Mouse (Mus musculus) layer of hippocampus, adult 18-20 months (tissue): Measurements from ENCODE around the gene Tmco3. TPM values are rescaled to one million over a fixed set of nuclear protein-coding genes. Genes with fewer than 3 reads are reported as not detected.
A peak's percentile ranks its signal among the peaks of the same experiment; 100 is the strongest.
"Not testable (repeated sequence)": the region's sequence is repeated elsewhere in the genome, so short reads cannot be mapped to it uniquely, and the experiment has no call there.

Experiments
- DNase-seq, 2 experiments: peaks; one replicate each; pipeline ENCODE4 v3.0.0; 2022; ENCODE audit warnings: low spot score in 2 of 2
- total RNA-seq, 2 experiments: library from RNA; stranded (reverse); gene quantifications; 2 replicates each; pipeline ENCODE4 v1.2.3; 2021

The Tmco3 gene
- total RNA-seq, 2 experiments from 2014 or later = 44.3 to 47.1 TPM

DNA sequence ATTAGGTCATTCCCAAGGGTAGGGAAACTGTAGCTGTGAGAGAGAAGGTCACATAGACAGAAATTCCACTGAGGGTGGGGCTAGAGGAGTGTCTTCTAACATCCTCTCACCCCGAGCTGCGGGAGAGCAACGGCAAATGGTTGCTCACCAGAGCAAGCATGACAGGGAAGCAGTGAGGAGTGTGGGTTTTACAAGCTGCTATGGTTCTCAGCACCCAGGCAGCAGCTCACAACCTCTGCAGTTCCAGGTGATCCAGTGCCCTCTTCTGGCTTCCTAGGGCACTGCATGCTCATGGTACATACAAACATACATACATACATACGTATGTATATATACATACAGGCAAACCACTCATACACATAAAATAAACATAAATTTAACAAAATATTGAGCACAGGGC, 17.9 kb downstream of the Tmco3 start:
- DNase-seq = no peak

DNA sequence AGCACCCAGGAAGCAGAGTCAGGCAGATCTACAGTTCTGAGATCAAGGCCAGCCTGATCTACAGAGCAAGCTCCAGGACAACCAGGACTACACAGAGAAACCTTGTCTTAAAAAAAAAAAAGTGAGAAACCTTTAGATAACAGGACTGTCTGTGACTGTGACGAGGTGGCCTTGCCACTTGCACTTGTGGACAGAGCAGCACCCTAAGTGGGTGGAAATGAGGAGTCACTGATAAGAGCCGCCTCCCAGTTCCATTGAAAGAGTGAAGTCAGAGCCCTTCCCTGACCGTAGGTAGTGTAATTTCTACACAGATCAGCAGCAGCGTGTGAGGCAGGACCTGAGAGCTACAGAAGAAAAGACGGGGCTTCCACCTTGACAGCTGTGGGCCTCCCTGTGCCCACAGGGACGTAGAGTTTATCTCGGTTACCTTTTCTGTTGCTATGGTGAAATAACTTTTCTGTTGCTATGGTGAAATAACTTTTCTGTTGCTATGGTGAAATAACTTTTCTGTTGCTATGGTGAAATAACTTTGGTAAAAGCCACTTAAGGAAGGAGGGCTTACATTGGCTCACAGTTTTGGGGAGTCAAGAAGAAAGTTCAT, 18.4 kb downstream of the Tmco3 start:
- DNase-seq = no peak

DNA sequence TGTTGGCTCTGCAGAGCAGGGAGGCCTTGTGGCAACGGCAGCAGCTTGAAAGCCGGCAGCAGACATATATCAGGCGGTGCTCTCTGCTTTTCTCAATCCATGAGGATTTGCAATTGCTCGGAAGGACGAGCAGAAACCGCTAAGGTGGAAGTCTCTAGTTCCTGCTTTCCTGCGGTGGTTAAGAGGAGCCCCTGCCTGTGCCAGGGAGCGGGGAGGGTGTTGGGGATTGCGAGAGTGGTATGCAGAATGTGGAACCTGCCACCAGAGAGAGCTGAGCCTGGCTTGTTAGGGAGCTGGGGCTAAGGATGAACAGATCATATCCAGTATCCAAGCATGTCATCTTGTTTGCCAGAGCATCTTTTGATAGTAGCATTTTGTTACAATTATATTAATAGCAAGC, 18.9 kb downstream of the Tmco3 start:
- no peak for DNase-seq

DNA sequence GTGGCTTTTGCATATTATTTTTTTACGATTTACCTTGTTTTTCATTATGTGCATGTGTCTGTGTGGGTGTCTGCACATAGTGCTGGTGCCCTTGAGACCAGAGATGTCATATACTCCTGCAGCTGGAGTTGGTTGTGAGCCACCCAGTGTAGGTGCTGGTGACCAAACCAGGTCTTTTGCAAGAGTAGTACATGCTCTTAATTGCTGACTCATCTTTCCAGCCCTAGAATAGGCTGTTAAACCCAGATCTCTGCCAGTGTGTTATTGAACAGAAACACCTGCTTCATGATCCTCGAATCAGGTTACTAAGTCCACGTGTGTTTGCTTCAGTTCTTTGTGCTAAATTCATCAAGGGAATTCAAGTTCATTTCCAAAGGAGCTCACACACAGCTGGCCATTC, 26.9 kb downstream of the Tmco3 start:
- DNase-seq = no peak

DNA sequence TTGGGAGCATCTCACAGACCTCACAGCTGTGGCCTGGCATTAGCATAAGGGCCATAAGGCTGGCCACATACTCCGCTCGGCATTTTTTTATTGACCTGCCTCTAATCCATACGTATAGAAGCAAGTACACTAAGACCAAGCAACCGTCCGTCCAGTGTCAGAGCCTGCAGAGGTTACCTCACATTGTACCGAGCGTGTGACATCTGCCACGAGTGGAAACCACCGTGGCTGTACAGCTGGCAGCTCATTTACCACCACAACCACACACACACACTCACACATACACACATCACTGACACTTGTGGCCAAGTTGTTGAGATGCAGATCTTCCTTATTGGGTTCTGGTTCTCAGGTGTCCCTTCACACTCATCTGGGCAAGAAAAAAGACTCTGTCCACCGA, 28.7 kb downstream of the Tmco3 start:
- no peak for DNase-seq

DNA sequence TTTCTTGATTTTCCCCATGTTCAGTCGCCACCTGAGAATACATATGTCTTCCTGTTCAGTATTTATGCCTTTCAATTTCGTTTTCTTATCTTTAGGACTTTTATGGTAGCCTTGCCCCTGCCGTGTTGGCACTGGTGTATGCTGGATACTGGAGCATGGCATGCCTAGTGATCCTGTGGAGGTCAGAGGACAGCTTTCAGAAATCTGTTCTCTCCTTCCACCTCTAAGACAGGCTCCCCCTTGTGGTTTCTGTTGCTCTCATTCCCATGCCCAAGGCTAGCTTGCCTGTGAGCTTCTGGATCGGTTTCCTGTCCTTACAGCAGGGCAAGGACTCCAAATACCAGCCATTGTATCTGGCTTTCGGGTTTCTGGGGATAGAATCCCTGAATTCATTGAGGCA, 38.6 kb downstream of the Tmco3 start:
- DNase-seq = no peak

DNA sequence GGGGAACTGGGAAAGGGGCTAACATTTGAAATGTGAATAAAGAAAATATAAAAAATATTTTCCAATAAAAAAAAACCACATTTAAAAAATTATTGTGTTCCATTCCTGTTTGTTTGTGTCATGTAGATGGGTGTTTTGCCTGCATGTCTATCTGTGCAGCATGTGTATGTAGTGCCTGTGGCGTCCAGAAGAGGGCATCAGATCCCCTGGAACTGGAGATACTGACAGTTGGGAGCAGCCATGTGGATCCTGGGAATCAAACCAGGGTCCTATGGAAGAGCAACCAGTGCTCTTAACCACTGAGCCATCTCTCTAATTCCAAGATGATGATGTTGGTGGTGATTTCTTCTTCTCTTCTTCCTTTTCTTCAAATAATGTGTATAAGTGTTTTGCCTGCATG, 46.7 kb downstream of the Tmco3 start:
- no peak for DNase-seq

DNA sequence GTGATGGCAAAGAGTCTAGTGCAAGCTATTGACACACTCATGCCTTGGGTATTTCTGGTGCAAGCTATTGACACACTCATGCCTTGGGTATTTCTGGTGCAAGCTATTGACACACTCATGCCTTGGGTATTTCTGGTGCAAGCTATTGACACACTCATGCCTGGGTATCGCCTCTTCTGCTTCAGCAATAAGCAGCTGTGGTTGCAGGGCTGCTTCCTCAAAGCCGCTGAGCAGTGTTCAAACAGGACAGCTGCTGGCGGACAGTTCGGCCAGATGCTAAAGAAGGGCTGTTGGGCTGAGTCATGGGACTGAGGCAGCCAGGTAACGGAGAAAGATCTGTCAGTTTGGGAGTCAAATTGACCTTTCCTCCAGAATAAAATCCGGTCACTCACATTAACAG, 49.3 kb downstream of the Tmco3 start:
- DNase-seq = not testable (repeated sequence)

DNA sequence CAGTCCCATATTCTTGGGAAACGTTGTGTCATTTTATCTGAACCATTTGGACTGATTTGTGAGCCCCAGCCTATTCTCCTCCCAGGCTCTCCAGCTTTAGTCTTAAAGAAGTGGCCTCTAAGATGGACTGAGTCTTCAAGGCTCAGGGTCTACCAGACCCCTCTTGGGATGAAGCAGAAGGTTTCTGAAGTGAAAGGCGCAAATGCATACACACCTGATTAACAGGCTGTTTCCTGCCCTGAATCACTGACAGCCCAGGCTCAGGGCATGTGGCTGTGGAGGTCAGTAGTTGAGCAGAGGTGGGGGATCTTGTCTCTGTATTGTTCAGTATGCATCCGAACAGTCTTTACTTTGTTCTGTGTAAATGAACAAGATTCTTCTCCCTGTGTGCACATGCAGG, 49.7 kb downstream of the Tmco3 start:
- no peak for DNase-seq

DNA sequence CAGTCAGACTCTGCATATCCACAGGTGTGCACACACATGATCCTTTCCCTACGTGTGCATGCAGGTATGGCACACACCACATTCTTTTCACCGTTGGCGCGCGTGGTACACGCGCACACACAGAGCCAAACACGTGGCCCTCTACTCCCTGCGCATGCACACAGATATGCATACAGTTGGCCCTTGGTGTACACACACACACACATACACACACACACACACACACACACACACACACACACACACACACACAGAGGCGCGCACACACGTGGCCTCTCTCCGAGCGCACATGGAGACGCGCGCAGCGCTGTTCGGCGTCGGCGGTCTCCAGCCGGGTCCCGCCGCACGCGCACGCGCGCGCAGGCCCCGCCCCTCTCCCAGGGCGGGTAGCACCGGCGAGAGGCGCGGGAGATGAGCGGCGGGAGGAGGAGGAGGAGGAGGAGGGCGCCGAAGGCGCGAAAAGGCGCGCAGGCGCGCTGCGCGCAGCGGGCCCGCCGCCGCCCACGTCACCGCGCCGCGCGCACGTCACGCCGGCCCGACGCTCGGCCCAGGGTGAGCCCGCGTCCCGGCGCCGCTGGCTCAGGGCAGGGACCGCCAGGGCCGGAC, 50.4 kb downstream of the Tmco3 start, which contains the start of gene Tfdp1:
TSS of gene Tfdp1 (plus strand) at position 497 of the 606 bp plus-strand sequence.
- DNase-seq = peak; percentile 77 to 79

DNA sequence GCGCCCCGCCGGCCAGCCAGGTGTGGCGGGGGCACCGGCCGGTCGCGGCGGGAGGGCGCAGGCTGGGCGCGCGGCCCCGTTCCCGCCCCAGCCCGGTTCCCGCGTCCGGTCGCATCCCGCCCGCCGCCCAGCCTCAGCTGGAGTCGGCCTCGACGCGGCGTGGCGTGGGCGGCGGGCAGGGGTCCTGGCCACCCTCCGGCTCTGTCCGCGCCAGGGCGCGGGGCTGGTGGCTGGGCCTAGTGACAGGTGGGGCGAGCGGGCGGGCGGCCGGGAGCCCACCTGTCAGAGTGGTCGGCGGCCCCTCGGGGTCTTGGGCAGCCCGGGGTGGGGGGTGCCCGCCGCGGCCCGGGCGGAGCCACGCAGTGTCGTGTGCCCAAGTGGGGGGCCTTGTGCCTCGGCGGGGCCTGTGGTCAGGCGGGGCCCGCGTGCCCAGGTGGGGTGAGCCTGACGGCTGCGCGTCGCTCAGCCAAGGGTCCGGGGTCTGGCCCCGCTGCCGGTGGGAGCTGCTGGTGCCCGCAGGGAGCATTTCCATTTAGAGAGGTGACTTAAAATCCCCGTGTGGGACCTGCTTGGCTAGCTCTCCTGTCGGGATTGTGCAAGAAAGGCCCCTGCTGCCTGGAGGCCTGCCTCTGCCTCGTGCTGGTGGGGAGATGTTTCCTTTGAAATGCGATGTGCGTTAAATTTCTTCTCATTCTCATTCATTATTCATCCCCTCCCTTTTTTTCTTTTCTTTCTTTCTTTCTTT, 51.1 kb downstream of the Tmco3 start:
- no peak for DNase-seq

DNA sequence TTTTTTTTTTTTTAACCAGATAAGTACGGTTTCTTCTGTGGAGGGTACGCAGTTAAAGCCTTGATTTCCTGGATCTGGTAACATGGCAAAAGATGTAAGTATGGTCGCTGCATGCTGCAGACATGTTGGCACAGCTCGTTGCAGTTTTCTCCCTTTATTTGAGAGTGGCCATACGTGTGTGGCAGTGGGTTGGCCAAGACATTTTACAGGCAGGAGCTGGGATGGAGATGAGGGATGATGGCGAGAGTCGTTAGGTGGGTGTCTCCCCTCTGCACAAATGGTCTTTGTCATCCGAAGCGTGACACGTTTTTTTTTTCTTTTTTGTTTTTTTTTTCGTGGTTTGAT, 51.6 kb downstream of the Tmco3 start:
- DNase-seq = no peak

DNA sequence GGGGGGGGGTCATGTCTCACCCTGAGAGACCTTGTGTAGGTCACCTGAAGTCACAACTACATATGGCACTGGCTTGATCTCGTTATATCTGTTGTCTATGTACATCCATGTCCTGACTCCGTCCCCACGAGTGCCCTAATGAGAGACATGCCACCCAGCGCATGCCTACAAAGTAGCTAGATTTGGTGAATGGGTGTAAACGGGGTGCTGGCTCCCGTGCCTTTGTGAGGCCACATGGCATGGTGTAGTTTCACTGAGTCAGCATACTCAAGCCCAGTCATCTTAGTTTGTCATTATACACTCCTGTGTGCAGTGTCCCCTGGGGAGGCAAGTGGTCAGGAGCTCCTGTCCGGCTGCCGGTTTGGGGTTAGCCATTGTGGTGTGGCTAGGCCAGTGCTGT, 52.7 kb downstream of the Tmco3 start:
- no peak for DNase-seq

DNA sequence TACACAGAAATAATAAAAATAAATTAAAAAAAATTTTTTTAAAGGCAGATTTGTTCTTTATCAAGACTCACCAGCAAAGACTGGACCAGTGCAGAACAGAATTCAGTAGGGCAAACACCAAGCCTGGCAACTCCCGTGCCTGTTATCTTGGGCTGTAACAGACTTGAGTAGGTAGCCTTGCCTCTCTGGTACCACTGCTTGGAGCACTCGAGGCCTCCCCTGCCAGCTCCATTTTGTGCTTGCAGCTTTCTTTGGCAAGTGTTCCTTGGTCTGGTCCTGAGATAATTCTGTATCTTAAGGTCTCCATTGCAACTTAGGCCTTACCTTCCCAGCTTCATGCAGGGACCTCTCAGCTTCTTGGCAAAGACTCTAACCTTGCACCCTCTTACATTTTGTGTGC, 54.4 kb downstream of the Tmco3 start:
- no peak for DNase-seq

DNA sequence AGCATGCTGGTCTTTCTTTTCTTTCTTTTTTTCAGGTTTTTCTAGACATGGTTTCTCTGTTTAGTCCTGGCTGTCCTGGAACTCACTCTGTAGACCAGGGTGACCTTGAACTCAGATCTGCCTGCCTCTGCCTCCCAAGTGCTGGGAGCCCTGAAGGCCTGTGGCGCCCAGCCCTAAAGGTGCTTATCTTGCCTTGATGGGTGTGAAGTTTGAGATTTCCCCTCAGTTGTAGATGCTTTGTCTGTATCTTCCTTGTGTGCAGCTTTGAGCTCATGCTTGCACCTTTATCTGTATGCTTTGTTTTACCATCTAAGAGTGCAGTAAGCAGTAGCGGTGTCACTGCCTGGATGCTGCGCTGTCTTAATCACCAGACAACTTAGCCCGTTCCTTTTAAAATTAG, 55.1 kb downstream of the Tmco3 start:
- no peak for DNase-seq

DNA sequence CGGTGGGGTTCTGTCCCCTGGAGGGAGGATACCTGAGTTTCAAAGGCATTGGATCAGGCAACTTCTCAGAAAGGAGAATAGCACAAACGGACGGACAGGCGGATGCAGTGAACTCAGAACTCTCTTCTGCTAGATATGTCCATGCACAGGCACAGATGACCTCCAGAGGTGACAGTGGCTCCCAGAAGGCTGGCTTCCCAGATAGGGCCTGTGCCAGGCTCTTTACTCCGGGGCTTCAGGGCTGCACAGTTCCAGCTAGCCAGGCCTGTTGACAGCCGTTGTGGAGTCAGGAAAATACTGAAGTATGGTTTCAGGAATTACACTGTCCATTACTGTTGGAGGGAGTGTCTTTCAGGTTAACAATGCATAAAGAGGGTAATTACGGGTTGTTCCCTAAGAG, 62.1 kb downstream of the Tmco3 start:
- no peak for DNase-seq

DNA sequence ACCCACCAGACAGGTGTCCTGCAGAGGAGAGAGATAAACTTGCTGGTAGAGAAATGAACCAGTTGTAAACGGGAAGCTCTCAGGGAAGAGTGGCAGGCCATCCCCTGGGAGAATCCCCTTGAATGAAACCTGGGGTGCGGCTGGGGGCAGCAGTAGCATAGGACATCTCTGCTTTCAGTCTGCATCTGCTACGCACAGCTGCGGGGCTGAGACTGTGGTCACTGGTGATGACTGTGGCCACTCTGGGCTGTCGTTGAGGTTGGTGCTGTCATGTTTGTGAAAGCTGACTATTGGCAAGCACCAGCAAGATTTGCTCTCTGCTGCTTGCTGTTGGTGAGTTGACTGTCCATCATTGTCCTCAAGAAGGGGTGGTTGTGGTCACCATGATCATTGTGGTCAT, 63.6 kb downstream of the Tmco3 start:
- DNase-seq = no peak

DNA sequence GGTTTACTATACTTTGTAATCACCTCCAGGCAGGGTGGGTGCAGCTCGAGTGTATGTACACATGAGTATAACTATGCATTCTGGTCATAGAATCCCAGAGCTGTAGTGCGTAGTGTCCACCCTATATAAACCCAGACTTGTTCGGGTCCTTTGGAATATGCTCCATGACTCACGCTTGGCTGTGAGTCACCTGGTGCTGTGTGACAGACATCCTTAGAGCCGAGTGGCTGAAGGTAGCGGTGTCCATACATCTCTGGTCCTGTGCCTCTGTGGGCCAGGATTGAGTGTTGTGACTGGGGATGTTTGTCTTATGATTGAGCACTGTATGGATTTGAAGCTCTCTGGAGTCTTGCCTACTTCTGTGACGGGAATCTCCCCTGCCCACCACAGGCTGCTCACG, 64.6 kb downstream of the Tmco3 start:
- no peak for DNase-seq

DNA sequence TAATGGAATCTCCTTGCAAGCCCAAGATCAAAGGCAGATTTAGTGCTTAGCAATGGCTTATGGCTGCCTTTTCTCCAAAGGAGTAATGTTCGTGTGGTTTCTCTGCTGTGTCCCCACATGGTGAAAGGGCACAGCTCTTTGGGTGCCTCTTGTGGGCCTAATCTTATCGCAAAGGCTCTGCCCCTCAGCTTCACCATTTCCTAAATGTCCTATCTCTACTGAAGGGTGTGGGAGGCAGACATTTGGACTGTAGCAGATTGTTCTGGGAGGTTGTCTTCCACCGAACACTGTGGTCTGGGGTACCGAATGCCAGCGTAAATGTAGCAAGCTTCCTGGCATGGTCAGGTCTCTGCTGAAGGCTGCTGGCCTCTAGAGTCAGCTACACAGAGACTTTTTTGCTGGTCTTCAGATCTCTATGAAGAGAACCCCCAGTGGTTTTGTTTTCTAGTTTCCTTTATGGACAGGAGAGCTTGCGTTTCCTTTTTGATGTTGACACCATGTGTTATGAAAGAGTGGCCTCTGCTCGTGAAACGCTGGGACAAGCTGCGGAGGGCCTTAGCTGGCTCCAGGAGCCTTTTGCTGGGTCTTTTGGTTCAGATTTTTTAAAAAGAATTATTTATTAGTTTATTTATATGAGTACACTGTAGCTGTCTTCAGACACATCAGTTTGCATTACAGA, 65.3 kb downstream of the Tmco3 start:
- peak in 1 of 2 experiments; percentile 35 for DNase-seq

DNA sequence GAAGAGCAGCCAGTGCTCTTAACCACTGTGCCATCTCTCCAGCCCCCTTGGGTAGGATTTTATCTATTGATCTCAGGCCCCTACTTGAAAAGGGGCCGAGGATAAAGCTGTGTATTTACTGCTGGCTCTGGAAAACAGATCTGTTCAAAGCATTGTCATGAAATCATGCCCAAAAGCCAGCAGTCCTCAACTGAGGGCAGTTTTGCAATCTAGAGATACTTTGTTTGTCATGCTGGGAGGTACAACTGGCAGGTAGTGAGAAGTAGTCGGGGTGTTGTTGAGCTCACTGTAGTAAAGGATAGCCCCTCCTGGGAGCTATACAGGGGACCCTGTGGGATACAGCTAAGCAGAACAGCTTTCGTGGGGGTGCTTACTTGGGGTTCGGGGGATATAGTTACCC, 65.9 kb downstream of the Tmco3 start:
- DNase-seq = no peak

DNA sequence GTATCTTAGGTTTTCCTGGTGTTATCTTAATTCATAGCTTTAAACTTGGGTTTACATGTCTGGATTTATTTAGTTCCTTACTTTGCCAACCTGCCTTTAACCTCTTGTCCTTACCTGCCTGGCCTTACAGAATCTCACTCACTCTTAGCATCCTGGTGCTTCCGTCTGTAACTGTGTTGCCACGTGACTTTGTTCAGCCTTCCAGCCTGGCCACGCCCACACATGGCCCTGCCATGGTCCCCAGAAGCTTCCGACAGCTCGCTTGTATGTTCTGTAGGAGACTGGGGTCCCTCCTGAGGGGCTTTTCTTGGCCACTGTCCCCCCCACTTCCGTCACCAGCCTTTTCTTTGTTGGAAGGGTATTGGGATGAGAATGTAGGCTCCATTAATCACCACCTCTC, 68.2 kb downstream of the Tmco3 start:
- no peak for DNase-seq

DNA sequence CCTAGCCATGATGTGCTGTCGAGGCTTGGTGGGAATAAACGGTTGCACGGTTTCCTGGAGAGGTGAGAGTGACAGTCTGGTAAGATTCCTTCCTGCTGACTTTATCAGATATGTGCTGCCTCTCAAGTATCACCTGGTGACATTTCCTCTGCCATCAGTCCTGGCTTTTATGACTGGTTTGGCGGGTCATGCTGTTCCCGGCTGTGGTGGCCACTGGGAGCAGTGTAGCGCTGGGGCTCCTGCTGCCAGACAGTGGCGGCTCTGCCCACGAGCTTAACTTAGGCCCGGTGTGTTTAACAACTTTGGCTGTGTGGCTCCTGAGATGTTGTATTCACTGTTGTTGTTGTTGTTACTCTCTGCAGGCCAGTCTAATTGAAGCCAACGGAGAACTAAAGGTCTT, 68.7 kb downstream of the Tmco3 start:
- DNase-seq = no peak
